Mouse (Mus musculus) kidney, postnatal 4 days (tissue): Measurements from ENCODE around the gene Pdcl.

Source experiments
- DNase-seq, 2 experiments: peaks; one replicate each; pipeline ENCODE4 v3.0.0; 2021; ENCODE audit warnings: mixed read lengths in 2 of 2

The Pdcl gene

DNA sequence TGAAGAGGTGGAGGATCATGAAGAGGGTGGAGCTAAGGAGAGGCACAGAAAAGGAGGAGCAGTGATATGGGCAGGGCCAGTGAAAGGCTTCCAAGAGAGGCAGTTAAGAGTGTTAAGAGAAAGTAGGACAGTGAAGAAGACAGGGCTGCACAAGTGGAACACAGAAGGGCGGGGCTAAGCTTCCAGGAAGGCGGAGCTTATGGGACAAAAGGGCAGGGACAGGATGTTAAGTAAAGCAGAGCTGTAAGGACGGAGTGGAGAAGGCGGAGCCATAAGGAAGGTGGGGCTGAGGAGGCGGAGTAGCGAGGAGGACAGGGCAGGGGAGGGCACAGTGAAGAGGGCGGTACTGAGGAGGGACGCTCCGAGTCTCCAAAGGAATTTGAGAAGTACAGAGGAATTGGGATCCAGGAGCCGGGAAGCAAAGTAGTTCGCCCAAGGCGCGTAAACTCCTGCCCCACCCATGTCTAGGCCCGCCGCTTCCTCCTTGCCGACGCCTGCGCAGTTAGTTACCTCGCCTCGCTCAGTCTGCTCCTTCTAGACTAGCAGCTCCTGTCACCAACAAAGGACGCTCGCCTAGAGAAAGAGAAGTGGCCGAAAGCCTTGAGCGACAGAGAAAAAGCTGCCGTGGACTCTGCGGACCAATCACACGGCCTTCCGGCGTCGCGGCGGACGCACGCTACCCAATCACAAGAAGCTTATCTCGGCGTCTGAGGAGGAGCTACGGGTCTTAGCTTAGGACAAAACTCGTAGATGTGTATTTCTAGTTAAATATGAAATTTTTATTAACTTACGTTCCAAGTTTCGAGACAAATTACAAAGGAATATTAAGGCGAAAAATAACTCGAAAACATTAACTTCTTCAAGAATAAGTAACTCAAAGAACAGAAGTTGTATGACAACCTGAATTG is at the start of gene Pdcl:
Gene Pdcl, minus strand, starts transcription at position 700 of the 908 bp plus-strand sequence.
- peak; percentile 92 to 95 for DNase-seq

DNA sequence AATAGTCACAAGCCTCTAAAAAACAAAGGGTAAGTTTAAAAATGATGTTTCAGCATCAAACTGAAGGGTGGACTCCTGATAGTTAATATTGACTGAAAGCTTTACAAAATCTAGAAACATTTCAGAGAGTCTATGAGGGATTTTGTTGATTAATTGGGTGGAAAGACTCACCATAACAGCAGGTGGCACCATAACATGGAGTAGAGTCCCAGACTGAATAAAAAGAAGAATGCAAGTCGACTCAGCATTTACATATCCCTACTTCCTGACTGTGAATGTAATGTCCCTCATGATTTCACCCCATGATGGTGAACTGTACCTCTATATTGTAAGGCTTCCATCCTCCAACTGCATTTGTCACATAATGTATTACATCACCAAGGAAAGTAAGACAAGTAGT is 36.4 kb upstream of the Pdcl start:
- no peak for DNase-seq

DNA sequence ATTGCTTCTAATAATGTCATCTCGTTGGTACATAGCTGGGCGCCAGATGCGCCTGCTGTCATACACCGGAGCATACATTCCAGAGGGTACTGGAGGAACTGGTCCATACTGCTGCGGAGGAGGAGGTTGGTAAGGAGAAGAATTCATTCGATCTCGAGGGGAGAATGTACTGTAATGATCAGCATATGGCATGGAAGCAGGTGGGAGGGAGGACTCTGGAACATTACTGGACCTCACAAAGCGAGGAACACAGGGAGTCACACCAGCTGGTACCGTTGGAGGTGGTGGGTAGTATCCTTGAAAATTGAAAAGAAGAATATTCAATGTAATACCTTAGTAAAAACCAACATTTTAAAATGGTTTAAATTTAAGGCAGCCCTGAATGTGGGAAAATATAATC is 23.8 kb upstream of the Pdcl start:
- no peak for DNase-seq

DNA sequence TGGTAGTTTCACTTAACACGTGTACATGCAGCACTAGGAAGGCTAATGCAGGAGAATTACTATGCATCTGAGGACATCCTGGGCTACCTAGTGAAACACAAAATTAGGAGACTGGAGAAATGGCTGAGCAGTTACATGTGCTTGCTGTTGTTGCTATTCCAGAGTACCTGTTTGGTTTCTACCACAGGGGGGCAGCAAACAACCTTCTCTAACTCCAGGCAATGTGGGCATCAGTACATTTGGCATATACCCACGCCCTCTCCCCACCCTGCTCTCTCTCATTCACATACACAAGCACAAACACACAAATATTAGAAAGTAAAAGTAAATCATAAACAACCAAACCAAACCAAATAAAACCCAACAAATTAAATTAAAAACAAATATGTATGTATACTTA is 21.1 kb upstream of the Pdcl start:
- peak; percentile 63 to 71 for DNase-seq

DNA sequence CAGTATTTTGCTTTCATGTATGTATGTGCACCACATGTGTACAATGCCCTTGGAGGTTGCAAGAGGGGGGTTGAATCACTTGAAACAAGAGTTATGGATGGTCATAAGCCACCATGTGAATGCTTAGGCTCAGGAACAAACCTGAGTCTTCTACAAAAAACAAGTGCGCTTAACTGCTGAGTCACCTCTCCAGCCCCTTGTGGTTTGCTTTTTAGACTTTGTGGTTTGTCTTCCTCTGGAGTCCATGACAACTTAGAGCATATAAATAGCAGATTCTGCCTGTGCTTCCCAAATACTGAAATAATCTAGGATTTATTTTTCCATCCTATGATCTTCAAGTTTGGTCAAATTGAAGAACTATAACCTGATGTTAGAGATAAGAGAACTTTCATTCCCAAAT is 16.9 kb upstream of the Pdcl start:
- no peak for DNase-seq

DNA sequence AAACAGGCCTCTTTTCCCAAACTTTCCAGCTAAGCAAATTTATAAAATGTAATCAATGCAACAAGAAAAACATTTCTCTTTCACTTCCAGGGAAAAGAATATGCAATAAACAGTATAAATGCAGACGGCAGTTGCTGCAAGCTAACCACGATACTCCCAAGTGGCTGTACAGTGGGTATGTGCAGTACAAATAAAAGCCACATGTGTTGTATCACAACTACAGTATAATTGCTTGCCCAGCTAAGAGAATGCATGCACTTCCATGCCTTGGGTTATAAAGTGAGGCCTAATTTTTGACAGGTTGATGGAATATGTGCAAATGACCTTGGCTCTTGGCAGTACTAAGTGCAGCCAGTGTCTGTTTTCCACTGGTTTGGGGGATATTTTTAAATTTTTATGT is 11.5 kb upstream of the Pdcl start:
- no peak for DNase-seq

DNA sequence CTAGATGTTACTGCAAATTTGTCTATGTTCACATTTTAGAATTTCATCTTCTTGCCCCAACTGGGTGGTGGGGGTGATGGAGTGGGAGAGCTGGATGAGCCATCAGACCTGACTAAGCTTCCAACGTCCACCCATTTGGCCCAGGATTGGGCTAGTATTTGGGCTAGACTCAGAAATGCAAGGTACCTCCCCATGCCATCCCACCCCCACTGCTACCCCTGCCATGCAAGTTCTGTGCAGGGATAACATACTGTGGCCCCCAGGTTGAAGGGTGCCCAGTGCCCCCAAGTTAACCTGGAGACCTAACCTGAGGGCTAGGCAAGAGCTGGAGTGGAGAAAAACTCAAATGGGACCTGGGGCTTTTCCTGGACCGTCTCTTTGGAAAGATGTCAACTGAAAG is 776 bp upstream of the Pdcl start:
- peak in 1 of 2 experiments; percentile 5 for DNase-seq

DNA sequence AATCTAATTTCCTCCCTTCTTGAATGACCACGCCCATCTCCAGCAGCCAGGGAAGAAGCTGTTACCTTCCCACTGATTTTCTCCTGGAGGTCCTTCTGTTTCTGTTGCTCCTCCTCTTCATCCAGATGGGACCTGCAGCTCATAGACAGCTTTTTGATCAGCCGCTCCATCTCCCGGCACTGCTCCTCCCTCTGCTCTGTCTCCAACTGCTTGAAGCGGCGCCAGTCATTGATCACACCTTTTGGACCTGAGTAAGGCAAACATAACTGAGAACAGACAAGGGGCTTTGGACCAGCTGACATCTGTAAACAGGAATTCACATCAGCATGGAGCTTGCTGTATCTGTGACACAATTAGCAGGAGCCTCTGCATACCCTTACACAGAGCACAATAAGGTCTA is 3.6 kb downstream of the Pdcl start:
- DNase-seq = no peak

DNA sequence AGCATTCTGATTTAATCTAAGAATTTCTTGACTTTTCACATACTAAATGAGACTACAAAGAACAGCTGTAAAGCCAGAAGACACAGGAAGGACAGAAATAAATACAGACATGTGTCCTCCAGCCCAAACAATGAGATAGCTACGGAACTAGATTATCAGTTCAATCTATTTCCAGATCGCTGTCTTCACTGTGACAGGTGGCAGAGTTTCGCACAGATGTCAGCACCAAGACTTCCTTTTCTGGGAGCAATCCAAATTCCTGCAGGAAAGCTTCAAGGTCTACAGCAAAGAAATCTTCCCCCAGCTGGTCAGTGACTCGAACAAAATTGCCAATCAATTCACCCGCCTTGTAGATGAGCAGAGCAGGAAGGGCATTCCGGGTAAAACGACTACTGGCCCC is 7.5 kb downstream of the Pdcl start:
- DNase-seq = no peak

DNA sequence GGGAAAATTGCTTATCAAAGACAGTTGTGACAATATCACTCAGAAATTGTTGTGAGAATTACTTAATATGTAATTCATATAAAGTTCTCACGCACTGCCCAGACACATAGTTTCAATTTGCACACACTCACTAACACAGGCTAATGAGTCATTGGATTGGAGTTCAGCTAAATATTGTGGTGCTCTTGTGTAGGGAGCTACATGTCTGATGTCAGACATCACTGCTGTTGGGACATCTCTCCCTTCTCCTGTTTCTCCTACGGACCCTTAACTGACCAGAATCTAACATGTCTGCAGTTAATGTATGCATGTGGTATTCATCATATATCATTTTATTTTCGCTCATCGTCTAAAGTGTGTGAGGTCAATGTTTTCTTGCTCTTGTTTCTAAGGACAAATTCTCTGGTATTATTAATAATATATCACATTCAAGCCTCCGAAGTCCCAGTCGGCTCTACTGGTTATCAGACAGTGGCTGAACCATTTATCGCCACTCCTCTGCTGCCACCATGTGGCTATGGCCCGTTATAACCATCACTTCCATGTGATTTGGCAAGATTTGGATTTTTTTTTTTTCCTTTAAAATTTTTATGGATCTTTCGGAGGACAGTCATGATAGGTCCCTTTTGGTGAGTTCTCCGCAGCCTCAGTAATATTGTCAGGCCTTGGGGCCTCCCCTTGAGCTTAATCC is 20.5 kb downstream of the Pdcl start:
- peak; percentile 74 to 76 for DNase-seq

DNA sequence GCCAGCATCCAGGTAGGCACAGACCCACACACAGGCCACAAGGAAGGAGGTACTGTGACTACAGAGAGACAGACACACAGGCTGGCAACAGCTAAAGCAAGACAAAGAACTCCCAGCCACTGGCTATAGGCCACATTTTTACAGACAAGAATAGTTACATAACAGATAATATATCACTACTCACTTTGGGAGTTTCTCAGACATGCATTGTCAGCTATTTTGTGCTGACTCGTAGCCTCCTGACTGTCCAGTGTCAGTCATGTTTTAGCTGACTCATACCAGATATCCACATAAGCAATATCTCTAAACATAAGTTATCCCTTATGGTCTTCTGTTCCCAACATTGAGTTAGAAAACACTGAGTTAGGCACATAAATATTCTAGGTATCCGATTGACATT is 25.8 kb downstream of the Pdcl start:
- no peak for DNase-seq

DNA sequence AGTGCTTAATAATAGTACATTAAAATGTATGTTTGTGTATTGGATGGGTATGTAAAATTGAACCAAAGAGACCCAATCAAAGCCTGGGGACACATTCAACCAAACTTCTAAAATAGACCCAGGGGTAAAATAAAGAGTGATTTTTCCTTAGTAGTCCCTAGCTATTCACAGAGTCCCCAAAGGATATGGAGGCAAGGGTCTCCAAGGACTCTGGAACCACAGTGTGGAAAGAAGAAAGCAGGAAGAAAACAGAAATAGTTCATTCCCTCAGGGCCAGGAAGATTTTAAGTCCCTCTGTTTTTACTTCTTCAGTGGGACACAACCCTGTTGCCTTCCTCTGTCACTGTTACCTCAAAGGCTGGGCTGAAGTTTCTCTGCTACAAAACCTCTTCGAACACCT is 32.9 kb downstream of the Pdcl start, which contains the start of gene Olfr368:
Gene Olfr368, plus strand, starts transcription at position 301 of the 400 bp plus-strand sequence.
- no peak for DNase-seq
